Mouse (Mus musculus): Measurements from ENCODE around the gene Olfr787.

Gene Olfr787

GRCm38 (mm10) chr10:129461562-129461961 lies at the start of gene Olfr787:
Gene Olfr787 (plus strand): TSS chr10:129461862.
- no peak for DNase-seq (ENCODE audit: low read depth, low spot score)

DNA sequence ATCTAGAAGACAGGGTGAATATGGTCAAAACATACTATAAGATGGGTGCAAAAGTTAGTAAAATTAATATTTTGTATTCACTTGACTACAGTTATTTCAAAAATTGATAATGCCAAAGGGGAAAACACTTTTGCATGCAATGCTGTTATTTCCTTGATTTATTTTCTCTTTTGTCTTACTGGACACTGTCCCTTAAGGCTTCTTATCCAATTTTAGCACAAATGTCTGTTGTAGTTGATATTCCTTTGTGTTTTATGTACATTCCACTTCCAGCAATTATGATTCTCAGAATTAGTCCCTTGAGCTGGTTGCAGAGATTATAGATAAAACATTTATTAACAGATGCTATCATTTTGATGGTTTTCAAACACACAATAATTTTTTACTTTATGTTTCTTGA lies 34.7 kb upstream of the Olfr787 start, which contains the start of gene Olfr786:
TSS of gene Olfr786 (plus strand) at position 301 of the 400 bp plus-strand sequence.
- DNase-seq (ENCODE audit: low read depth, low spot score) = no peak

- no peak for DNase-seq (ENCODE audit: low read depth, low spot score)
Measured at GRCm38 (mm10) chr10:129470698-129471097, 9.0 kb downstream of the Olfr787 start, which contains the start of gene Olfr788. Gene Olfr788 (plus strand): TSS chr10:129470998.

GRCm38 (mm10) chr10:129473256-129473655 lies 11.6 kb downstream of the Olfr787 start:
- no peak for DNase-seq (ENCODE audit: low read depth, low spot score)

DNA sequence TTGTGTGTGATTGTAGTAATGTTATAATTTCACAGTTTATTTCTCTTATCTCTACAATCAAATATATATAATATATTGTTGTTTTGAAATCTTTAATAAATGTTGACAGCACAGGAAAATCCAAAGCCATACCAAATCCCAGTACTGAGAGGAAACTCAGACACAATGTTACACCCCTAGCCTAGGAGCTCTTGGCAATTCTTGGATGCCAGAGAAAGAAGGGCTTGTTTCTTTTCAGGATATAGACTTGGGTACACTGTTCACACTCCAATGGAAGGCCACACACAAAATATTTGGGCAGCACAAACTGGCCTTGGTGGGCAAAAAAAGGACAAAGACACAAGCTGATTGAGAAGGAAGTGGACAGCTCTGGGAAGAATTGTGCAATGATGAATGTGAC lies 12.1 kb downstream of the Olfr787 start:
- no peak for DNase-seq (ENCODE audit: low read depth, low spot score)

DNA sequence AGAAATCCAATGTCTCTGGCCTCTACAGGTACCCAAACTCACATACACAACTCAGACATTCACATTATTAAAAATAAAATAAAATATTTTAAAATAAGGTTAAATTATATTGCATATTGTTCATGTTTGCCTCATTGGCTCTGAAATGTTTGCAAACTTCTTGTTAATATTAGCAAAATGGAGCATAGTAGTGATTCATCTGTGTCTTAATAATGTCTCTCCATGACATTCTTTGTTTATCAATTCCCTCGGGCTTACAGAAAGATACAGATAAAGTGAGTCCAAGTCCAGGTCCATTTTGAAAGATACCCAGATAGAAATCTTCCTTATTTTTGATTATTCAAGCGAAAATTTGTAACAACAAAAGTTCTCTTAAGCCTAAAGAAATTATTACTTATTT lies 22.8 kb downstream of the Olfr787 start, which contains the start of gene Olfr789:
TSS of gene Olfr789 (plus strand) at position 301 of the 400 bp plus-strand sequence.
- DNase-seq (ENCODE audit: low read depth, low spot score) = no peak

GRCm38 (mm10) chr10:129490101-129490500 lies 28.4 kb downstream of the Olfr787 start:
- DNase-seq (ENCODE audit: low read depth, low spot score) = no peak

GRCm38 (mm10) chr10:129498192-129498591 lies 36.5 kb downstream of the Olfr787 start, which contains the start of gene Olfr790:
Gene Olfr790 (plus strand): TSS chr10:129498492.
- DNase-seq (ENCODE audit: low read depth, low spot score) = no peak
